Mouse (Mus musculus) regulatory T cell (primary cell): ENCODE results near the gene Noct.
"Not testable (repeated sequence)": the region's sequence is repeated elsewhere in the genome, so short reads cannot be mapped to it uniquely, and the experiment has no call there.

Experiments
- in situ Hi-C: fragments of 300-600 bp; cut with MboI, MseI; formaldehyde crosslinking; loops from one replicate; pipeline ENCODE4 v1.15.1; 2025; ENCODE audit warnings: high pct_unique_total_duplicates

Noct gene

DNA sequence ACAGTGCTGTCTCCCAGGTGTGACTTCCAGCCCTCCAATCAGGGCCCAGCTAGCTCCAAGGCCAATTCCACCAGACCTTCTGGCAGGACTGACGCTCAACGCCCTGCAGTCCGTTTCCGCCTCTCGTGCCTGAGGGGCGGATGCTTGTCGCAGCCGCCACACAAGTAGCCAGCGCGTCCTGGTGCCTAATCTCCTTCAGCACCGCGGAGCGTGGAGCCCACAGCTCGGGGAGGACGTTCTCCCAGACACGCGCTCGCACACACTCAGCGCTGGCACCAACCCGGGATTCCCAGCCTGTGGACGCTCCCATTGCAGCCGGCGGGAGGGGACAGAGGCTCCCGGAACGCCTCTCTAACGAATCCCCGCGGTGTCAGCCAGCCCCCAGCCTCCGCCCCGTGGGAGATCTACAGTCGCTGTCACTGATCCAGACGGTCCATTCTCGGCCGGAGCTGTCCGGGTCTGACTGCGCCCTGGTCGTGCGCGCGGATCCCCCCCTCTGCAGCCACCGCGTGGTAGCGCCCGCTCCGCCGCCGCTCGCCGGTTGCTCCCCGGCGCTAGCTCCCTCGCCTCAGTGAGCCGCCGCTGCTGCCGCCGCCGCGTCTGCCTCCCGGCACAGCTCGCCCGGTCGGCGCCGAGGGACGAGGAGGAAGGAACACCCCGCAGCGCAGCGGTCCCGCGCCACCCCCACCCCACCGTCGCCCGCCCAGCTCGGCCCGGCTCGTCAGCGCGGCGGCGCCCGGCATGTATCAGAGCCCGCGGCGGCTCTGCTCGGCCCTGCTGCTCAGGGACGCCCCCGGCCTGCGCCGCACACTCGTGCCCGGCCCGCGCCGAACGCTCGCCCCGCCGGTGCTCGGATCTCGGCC is at the start of gene Noct:
Gene Noct (plus strand): TSS at position 85 of the 863 bp plus-strand sequence.
- in situ Hi-C loops = no loop called here

DNA sequence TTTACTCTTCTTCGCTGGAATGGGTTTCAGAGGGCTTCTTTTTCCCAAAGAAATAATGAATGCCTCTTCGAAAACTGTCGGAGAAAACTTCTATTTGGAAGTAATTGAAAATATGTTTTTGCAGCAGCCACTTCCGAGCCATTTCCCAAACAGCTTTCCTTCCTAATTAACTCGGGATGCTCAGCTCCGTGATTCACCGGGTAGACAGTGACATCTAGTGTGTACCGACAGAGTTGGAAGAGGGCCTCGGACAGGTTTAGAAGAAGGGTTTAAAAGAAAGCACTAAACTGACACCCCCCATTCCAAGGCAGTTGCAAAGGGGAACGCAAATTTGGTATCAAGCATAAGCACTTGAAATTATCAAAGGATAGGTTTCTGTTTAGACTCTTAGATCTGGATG is 46.1 kb upstream of the Noct start:
- in situ Hi-C loops = no loop called here

DNA sequence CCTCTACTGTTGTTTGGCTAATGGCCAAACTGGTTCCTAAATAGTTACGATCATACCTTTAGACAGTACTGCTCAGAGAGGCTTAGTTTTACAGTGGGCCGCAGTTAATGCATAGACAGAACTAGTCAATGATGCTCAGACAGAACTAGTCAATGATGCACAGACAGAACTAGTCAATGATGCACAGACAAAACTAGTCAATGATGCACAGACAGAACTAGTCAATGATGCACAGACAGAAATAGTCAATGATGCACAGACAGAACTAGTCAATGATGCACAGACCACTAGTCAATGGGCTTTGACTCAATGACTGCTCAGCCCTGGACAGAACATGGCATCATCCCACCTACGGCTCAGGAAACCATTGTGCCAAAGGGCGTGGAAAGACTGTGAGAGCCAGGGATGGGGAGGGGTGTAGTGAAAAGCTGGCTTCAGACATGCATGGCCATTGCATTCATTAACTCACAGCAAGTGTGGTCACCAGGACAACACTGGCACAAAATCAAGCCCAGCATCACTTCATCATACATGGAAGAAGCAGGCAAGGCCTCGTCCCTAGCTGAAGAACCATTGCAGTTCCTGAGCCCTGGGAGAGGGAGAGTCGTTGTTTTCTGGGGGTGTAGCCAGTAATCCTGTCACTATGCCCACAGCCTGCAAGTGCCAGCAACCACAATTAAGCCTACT is 44.6 kb upstream of the Noct start:
- in situ Hi-C loops = no loop called here

DNA sequence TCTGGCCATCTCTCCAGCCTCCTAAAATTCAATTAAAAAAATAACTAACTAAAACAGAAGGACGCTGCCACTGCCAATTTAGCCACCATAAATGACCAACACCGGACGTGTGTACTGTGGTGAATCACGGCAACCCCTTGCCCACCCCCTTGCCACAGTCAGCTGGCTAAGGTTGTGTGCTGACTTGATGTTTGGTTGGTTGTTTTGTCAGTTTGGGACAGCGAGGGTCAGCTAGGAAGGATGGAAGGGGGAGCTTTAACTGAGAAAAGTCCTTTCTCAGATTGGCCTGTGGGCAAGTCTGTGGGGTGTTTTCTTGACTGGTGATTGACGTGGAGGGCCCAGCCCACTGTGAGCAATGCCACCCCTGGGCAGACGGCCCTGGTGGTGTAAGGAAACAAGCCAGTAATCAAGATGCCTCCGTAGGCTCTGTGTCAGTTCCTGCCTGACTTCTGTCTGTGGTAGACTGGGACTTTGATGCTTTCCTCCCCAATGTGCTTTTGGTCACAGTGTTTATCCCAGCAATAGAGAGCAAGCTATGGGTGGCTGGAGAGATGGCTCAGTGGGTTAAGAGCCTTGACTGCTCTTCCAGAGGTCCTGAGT is 43.8 kb upstream of the Noct start:
- in situ Hi-C loops = no loop called here

DNA sequence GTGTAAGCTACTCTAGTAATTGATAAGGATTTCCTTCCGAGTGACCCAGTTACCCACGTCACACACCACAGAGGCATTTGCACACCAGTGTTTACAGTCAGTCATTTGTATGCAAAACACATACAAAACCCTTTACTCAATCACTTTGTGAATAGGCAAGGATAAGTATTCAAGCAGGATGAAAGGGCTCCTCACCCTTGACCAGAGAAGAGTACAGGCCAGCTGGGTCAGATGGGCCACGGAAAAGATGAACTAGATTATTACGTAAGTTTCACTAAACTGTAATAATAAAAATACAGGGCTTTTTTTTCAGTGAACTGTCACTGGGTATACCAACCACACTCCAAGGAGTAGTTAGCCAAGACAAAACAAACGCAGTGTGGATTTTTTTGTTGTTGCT is 41.8 kb upstream of the Noct start:
- in situ Hi-C loops = no loop called here

DNA sequence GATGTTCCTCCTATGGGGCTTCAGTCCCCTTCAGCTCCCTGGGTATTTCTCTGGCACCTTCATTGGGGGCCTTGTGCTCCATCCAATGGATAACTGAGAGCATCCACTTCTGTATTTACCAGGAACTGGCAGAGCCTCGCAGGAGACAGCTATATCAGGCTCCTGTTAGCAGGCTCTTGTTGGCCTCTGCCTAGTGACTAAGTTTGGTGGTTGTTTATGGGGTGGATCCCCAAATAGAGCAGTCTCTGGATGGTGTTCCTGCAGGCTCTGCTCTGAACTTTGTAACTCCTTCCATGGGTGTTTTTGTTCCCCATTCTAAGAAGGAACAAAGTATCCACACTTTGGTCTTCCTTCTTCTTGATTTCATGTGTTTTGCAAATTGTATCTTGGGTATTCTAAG is 40.7 kb upstream of the Noct start:
- in situ Hi-C loops = not testable (repeated sequence)

DNA sequence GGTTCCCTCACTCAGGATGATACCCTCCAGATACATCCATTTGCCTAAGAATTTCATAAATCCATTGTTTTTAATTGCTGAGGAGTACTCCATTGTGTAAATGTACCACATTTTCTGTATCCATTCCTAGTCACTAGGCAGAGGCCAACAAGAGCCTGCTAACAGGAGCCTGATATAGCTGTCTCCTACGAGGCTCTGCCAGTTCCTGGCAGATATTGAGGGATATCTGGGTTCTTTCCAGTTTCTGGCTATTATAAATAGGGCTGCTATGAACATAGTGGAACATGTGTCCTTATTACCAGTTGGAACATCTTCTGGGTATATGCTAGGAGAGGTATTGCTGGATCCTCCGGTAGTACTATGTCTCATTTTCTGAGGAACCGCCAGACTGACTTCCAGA is 40.3 kb upstream of the Noct start:
- in situ Hi-C loops = not testable (repeated sequence)

DNA sequence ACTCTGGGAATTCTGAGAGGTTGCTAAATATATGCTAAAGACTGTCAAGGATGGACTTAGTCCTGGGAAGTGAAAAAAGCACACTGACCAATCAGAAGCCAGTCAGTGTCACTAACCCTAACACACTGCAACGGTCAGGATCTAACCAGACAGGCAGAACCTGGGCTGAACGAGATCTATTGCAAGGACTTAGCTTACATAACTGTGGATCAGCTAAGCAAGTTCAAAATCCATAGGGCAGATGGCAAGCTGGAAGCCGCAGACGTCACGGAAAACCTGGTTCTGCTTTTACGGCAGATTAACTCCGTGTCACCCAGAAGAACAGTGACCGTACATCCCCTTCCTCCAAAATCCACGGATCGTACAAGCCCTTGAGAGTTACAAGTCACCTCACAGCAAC is 39.5 kb upstream of the Noct start:
- in situ Hi-C loops = no loop called here

DNA sequence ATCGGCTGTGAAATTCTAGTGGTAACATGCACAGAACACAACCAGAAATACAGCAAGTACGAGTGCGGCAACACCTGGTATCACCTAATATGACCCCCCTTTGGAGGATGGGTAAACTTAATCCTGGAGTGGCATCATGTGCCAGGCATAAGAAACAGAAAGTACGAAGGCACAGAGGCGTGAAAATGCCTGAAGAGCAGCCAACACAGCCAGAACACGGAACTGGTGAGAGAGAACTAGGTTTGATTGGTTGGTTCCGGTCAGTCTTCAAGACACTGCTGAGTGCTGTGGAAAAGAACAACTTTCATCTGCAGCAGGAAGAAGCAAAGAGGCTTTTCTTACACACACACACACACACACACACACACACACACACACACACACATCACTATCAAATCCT is 38.8 kb upstream of the Noct start:
- in situ Hi-C loops = no loop called here

DNA sequence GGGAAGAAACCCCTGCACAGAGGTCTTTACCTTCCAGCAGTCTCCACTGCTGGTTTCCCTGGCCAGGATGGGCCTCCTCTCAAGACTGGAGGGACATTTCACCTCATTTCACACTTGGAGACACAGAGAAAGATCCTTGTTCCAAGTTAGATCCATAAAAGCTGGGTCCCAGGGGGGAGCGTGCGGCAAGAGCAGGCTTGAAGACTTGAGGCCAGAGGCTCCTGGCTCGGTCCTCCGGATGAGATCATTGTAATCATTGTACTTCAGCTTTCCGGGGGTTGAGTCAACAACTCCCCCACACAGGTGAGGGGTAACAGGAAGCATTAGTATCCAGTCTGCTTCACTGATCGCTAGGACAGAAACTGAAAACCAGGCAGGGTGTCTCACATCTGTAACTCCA is 30.2 kb upstream of the Noct start:
- in situ Hi-C loops = no loop called here

DNA sequence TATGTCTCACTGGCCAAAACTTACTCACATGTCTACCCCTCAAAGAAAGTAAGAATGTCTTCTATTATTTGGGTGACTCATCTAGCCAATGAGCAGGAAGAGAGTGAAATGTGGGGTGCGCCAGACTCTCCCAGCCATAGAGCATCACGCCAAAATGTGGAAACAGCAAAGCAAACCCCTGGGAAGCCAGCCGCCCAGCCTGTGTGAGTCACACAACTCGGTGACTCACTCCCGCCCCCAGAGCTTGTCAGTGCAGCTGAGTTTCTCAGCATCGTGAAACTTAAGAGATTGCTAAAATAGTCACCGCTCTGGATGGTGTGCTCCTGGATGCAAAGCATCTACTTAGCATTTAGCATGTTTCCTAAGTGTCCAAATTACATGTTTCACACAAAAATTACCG is 28.9 kb upstream of the Noct start:
- in situ Hi-C loops = no loop called here

DNA sequence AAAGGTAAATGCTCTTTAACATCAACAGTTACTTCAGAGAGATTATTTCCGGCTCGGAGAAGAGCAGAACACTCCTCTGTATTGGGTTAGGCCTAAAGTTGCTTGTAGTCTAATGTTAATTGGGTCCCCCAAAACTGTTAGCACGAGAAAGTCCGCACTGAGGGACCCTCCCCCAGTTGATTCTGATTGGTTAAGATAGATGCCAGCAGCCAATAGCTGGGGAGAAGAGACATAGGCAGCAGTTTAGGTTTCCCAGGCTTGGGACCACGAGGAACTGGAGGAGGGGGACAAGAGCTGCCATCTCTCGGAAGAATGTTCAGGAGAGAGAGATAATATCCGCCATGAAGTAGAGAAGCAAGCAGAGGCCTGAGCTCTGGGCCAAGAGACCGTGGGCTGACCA is 28.5 kb upstream of the Noct start:
- in situ Hi-C loops = no loop called here

DNA sequence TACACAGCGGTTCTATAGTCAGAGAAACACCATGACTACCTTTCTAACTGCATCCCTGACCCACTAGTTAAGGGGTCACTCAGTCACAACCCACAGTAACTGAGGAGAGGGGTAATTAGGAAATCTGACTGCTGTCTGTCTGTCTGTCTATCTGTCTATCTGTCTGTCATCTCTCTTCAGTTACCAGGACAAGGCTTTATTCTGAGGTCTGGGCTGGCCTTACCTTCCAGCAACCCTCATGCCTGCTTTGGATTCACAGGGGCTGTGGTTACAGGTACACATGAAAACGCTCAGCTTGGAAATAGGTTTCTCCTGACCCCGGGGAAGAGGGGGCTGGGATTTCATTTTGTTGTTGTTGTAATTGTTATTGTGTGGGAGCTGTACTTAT is 27.5 kb upstream of the Noct start:
- in situ Hi-C loops = no loop called here

DNA sequence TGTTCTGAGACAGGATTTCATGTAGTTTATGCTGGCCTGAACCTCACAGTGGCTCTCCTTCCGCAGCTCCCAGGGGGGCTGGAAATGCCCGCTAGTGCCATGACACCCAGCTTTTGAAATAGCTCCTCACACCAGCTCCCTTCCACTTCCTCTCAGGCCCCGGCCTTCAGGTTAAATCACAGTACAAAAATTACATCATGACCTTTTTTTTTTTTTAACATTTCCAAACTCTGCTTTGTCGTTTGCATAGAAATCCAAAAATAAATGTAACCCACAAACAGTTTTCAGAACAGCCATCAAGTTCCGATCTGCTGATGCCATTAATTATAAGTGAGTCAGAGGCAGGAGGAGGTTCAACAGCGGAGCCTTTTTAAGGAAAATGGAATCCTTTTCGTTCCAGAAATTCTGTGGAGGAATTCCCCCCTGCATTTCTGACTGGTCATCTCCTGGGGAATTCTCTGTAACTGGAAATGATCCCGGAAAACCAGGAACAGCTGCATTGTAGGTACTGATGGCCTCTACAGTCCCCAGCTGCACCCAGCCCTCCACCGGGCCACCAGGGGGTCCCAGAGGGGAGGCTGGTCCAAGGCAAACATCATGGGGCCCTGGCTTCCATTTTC is 27.0 kb upstream of the Noct start:
- in situ Hi-C loops = no loop called here

DNA sequence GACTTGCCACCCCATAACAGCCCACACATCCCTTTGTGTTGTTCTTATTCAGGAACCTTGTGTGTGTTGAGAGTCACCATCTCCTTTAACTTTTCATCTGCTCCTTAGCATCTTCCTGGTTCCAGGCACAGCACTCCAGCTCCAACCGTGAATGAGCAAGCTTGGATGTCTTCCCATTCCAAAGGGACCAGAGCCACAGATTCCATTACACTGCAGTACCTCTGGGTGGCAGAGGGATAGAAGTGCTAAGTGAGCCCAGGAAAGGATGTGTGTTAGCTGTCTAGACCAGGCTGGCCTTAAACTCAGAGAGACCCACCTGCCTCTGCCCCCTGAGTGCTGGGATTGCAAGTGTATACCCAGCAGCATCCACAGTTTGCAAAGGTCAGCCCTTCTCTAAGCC is 26.0 kb upstream of the Noct start:
- in situ Hi-C loops = no loop called here

DNA sequence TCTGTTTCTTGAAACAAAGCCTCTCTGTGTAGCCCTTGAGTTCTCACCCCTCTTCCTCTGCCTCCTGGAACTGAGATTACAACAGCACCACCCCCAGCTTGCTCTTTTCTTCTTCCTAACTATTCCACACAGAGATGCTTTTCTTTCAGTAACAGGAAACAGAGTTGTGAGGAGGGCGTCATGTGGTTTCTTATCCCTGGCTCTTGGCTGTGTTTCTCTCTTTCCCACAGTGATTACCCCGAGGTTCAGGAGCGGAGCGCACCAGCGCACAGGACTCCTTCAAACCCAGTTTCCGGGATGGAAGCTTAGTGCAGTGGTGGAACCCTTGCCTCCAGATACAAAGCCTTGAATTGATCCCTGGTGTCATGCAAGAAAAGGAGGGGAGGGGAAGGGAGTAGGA is 25.1 kb upstream of the Noct start:
- in situ Hi-C loops = no loop called here

DNA sequence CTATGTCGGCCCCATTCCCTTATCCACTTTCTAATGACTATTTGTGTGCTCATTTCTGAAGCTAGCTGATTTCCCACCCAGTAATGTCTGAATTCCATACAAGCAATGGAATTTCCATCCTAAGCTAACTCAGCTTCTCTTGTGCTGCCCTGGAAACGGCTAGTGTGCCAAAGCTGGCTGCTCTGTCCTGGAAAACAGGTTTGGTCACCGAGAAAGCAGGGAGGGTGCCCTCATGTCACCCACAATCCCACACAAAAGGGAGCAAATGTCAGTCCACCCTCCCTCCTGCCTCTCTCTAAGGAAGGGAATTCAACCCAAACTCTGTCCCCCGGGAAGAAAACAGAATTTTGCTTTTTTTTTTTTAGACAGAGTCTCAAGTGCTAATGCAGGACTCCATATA is 23.9 kb upstream of the Noct start:
- in situ Hi-C loops = no loop called here

DNA sequence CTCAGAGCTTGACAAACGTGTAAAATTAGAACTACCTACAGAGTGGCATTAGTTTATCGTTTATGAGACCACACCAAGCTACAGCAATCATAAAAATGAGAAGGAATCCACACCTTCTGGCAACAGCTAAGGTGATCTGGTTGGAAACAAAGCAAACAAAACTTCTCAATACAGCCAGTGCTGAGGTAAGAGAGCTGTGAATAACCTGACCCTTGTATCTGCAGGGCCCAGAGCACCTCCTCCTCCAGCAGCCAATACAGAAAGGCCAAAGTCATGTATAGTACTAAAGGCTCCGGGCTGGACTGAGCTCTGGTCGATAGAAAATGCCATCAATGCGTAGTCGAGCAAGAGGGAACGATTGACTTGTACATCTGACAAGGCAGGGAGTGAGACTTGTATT is 23.4 kb upstream of the Noct start:
- in situ Hi-C loops = no loop called here

DNA sequence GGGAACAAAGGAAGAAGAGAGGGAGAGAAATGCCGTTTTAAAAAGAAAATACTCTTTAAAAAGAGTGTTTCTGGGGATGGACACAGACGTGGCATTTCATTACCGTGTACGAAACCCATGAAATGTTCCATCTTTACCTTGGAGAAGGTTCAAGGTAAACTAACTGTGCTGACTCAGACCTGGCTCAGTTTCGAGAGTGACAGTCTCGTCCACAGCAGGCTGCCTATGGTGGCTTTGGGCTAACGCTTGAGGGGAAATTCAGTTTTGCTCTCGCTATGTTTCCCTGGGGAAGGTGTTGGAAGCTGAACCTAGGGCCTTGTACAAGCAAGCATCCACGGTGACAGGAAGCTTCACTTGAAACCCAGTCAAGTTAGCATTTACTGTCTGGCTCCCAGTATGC is 22.3 kb upstream of the Noct start:
- in situ Hi-C loops = no loop called here

DNA sequence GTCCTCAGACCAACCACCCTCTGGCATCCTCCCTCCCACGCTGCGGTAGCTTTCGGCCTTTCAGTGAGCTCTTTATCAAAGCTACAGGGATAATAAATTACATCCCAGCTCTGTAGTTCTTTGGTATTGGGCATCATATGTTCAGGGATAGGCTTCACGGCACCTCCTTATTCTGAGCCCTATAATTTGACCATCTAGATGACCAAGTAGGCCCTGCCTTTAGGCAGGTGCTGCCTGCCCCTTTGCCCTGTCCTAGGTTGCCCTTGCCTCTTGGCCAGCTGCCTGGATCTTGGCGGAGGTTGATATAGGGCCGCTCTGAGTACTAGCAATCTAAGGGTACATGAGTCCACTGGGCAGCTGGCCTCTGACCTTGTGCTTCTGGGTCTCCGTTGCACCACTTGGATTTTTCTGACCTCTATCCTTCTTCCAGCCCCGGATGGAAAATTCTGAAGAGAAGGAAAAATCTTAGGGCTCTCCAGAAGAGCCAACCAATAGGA is 21.7 kb upstream of the Noct start:
- in situ Hi-C loops = no loop called here

DNA sequence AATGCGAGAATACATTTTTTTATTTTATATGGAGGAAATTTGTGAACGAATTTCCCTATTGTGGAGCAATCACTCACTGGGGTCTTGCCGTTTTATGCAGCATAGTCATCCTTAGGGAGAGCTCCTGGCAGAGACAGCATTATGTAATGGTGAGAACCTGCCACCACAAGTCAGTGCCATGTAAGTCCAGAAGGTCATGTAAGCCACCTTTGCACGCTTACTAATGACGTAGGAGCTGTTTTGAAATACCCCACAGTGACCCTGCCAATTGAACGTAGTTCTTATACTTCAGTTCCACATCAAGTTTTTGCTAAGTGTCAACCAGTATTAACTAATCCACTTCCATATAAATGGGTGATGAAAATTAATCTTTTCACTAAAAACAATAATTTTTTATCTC is 20.3 kb upstream of the Noct start:
- in situ Hi-C loops = no loop called here

DNA sequence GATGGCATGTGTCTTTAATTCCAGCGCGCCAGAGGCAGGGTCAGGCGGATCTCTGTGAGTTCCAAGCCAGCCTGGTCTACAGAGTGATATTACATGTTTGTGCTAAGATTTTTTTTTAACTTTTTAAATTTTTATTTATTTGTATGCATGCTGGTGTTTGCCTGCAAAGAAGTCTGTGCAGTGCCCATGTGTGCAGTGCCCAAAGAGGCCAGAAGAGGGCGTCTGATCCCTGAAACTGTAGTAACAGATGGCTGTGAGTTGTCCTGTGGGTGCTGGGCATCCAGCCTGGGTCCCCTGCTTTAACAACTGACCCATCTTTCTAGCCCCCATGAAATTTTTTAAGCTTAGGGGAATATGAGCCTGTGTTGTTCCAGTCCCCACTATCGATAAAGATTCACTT is 19.8 kb upstream of the Noct start:
- in situ Hi-C loops = no loop called here
